Mouse (Mus musculus): ENCODE measurements around the gene Ugt1a6b.

GRCm38 (mm10) chr1:88261706-88262105 is 158.7 kb downstream of the Ugt1a6b start:
- TF ChIP-seq CTCF (conservative IDR thresholded peaks at IDR 0.05; ENCODE audit: low read length) = no peak
- no peak for TF ChIP-seq NANOG (IDR thresholded peaks at IDR 0.05; ENCODE audit: borderline replicate concordance, low read length)

Data from E14TG2a.4 (cell line).